Mouse (Mus musculus): Measurements from ENCODE around the gene Inpp5b. TPM values are rescaled to one million over a fixed set of nuclear protein-coding genes. Genes with fewer than 3 reads are reported as not detected.
A peak's percentile ranks its signal among the peaks of the same experiment; 100 is the strongest.

Inpp5b gene
- polyA plus RNA-seq, 1 experiment from 2014 or later: 34.1 TPM

DNA sequence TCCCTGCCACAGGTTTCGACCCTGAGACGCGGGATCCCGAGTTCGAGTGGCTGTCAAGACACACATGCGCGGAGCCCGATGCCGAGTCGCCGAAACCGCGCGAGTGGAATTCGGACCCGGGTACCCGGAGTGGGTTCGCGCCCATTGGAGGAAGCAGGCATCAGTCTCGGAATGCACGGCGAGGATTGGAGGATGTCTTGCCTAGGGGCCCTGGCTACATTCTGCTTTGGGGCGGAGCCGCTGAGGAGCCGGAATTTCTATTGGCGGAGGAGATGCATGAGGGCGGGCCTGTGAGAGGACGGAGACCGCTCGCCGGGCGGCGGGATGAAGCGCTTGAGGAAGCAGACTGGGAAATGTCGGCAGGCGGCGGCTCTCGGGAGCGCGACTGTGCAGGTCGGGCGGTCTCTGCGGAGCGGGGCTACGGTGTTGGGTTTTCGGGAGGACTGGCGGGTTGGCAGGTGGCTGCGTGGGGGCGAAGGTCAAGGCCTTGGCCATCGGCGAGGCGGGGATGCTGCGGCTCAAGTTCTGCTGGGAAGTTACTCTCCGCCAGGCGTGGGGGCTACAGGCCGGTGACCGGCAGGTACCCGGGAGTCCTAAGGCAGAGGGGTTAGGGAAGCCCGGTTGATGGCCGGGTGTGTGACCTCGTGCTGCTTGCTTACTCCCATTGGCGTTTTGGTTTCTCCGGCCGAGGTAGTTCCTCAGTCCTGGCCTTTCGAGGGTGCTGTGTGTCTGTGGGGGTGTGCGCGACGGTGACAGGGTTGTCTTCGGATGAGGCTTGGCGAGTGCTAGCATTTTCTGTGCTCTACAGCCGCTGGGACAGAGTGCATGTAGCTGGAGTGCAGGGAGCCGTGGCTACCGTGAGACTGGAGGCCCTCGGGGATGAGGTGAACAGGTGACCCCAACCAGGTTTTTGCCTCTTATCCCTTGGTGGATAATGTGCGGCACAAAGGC, 9.9 kb downstream of the Inpp5b start:
- ATAC-seq (replicated peaks; ENCODE audit: low FRiP score) (peak; percentile 99), DNase-seq (ENCODE audit: low spot score) (peak; percentile 97)
- H3K4me1 ChIP-seq (replicated peaks; ENCODE audit: control insufficient read depth, insufficient read depth, low read length): peaks cover 10% of the 10 kb centered on the region
- no peaks in the 10 kb centered on the region for H3K27me3 ChIP-seq (ENCODE audit: control insufficient read depth, insufficient read depth, low read length)
- H3K4me2 ChIP-seq (ENCODE audit: low read depth, low read length, severe bottlenecking): peak overlapping the region; percentile 97
- H3K9ac ChIP-seq (ENCODE audit: low read length): peak overlapping the region; percentile 63
- under 1% methylated on average over 75 of the region's 75 CpGs for WGBS
- H3K9me3 ChIP-seq (ENCODE audit: control insufficient read depth, low read length): no peaks in the 10 kb centered on the region
- no peaks in the 10 kb centered on the region for H3K36me3 ChIP-seq (ENCODE audit: control insufficient read depth, insufficient read depth, low read length)
- peak overlapping the region; percentile 54 for H3K4me3 ChIP-seq (ENCODE audit: low read depth, low read length)
- H3K27ac ChIP-seq (ENCODE audit: low read depth, low read length): no peak overlapping the region

- Histone ChIP-seq H3K4me2 (ENCODE audit: low read depth, low read length, severe bottlenecking) (peak overlapping the region; percentile 97), H3K27ac (ENCODE audit: low read depth, low read length) (no peak overlapping the region), H3K36me3 (ENCODE audit: control insufficient read depth, insufficient read depth, low read length) (no peaks in the 10 kb centered on the region), H3K9ac (ENCODE audit: low read length) (peak overlapping the region; percentile 63), H3K9me3 (ENCODE audit: control insufficient read depth, low read length) (no peaks in the 10 kb centered on the region), H3K4me1 (replicated peaks; ENCODE audit: control insufficient read depth, insufficient read depth, low read length) (peaks cover 10% of the 10 kb centered on the region), H3K4me3 (ENCODE audit: low read depth, low read length) (peak overlapping the region; percentile 54), H3K27me3 (ENCODE audit: control insufficient read depth, insufficient read depth, low read length) (no peaks in the 10 kb centered on the region)
- no peak for ATAC-seq (replicated peaks; ENCODE audit: low FRiP score)
- WGBS: 17% methylated on average over 15 of the region's 15 CpGs
- no peak for DNase-seq (ENCODE audit: low spot score)
Measured at GRCm38 (mm10) chr4:124752281-124753199, 10.9 kb downstream of the Inpp5b start.

DNA sequence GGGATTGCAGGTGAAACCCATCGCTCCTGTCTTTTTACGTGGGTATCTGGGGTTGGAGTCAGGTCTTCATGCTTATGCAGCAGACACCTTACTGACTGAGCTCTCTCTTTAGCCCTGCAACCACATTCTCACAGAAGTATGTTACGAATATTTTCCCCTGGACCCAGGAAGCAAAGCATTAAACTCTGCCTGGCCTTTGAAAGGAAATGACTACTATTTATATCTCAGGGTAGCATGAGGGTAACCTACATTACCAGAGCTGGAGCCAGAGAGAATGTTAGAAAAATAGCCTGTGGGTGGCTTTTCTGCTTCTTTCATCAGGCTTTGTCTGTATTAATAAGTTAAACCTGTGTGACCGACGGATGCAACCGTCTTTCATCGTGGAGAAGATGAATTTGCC, 13.9 kb downstream of the Inpp5b start:
- ATAC-seq (replicated peaks; ENCODE audit: low FRiP score): no peak
- DNase-seq (ENCODE audit: low spot score): peak; percentile 30

DNA sequence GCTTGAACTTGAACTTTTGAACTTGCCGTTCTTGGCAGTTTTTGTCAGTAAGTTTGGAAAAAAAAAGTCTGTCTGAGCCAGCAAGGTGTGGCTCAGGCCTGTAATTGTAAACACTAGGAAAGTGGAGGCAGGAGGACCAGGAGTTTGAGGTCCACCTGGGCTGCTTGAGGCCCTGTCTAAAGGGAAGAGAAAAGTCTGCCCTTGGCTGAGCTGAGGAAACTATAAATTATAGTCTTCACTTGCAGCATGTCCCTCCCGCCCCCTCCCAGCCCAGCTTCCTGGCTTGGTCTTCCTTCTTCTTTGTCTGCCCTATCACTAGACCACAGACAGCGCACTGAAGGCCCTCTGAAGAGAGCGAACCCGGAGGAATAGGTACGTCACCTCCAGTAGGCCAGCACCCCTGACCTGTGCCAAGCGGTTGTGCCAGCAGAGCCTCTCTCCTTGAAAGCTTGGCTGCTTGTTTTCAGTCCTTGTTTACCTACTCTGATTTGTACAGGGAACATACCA, 17.7 kb downstream of the Inpp5b start:
- Histone ChIP-seq H3K27ac (ENCODE audit: low read depth, low read length) (no peak overlapping the region), H3K9ac (ENCODE audit: low read length) (no peak overlapping the region), H3K36me3 (ENCODE audit: control insufficient read depth, insufficient read depth, low read length) (no peaks in the 10 kb centered on the region), H3K4me2 (ENCODE audit: low read depth, low read length, severe bottlenecking) (no peak overlapping the region), H3K4me1 (replicated peaks; ENCODE audit: control insufficient read depth, insufficient read depth, low read length) (no peaks in the 10 kb centered on the region), H3K27me3 (ENCODE audit: control insufficient read depth, insufficient read depth, low read length) (no peaks in the 10 kb centered on the region), H3K4me3 (ENCODE audit: low read depth, low read length) (no peak overlapping the region), H3K9me3 (ENCODE audit: control insufficient read depth, low read length) (no peaks in the 10 kb centered on the region)
- DNase-seq (ENCODE audit: low spot score) (no peak), ATAC-seq (replicated peaks; ENCODE audit: low FRiP score) (no peak)
- whole genome bisulfite sequencing: 92% methylated on average over 7 of the region's 7 CpGs

More for the DNA sequence above, 13.9 kb downstream of the Inpp5b start:
- Histone ChIP-seq H3K9me3 (ENCODE audit: control insufficient read depth, low read length) (no peaks in the 10 kb centered on the region), H3K27me3 (ENCODE audit: control insufficient read depth, insufficient read depth, low read length) (no peaks in the 10 kb centered on the region), H3K4me2 (ENCODE audit: low read depth, low read length, severe bottlenecking) (no peak overlapping the region), H3K9ac (ENCODE audit: low read length) (no peak overlapping the region), H3K4me3 (ENCODE audit: low read depth, low read length) (no peak overlapping the region), H3K36me3 (ENCODE audit: control insufficient read depth, insufficient read depth, low read length) (no peaks in the 10 kb centered on the region), H3K27ac (ENCODE audit: low read depth, low read length) (no peak overlapping the region), H3K4me1 (replicated peaks; ENCODE audit: control insufficient read depth, insufficient read depth, low read length) (peaks cover 10% of the 10 kb centered on the region)
- 77% methylated on average over 7 of the region's 7 CpGs for WGBS

GRCm38 (mm10) chr4:124761201-124761600, 19.6 kb downstream of the Inpp5b start:
- Histone ChIP-seq H3K27ac (ENCODE audit: low read depth, low read length) (no peak overlapping the region), H3K9ac (ENCODE audit: low read length) (no peak overlapping the region), H3K27me3 (ENCODE audit: control insufficient read depth, insufficient read depth, low read length) (no peaks in the 10 kb centered on the region), H3K4me3 (ENCODE audit: low read depth, low read length) (no peak overlapping the region), H3K9me3 (ENCODE audit: control insufficient read depth, low read length) (no peaks in the 10 kb centered on the region), H3K36me3 (ENCODE audit: control insufficient read depth, insufficient read depth, low read length) (no peaks in the 10 kb centered on the region), H3K4me2 (ENCODE audit: low read depth, low read length, severe bottlenecking) (no peak overlapping the region), H3K4me1 (replicated peaks; ENCODE audit: control insufficient read depth, insufficient read depth, low read length) (no peaks in the 10 kb centered on the region)
- 64% methylated on average over 1 of the region's 1 CpGs for WGBS
- DNase-seq (ENCODE audit: low spot score): no peak
- ATAC-seq (replicated peaks; ENCODE audit: low FRiP score): no peak

DNA sequence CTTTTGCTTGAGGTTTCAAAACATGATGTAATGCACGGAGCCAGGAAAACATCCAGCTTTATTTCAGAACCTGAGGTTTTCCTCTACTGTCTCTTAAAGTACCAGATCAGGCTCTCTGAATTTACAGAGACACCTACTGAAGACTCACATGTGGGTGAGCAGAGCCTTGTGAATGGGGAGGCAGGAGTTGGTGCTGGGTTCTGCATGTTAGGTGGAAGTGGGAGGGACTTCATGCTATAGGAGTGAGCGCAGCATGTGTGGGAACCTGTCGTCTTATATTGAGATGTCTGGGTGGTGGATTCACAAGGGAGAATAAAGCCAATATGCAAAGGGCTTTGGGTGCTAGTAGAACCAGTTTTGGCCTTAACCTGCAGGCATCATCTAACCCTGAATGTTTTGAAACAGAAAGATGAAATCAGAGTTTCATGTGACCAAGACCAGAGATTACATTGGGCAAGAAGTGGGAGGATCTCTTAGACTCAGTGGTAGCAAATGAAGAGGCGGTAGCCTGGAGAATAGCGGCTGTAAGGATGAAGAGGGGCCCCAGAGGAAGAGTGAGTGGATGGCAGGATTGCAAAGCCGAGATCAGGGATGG, 21.3 kb downstream of the Inpp5b start:
- Histone ChIP-seq H3K4me2 (ENCODE audit: low read depth, low read length, severe bottlenecking) (no peak overlapping the region), H3K4me3 (ENCODE audit: low read depth, low read length) (no peak overlapping the region), H3K9me3 (ENCODE audit: control insufficient read depth, low read length) (no peaks in the 10 kb centered on the region), H3K4me1 (replicated peaks; ENCODE audit: control insufficient read depth, insufficient read depth, low read length) (no peaks in the 10 kb centered on the region), H3K9ac (ENCODE audit: low read length) (no peak overlapping the region), H3K27me3 (ENCODE audit: control insufficient read depth, insufficient read depth, low read length) (no peaks in the 10 kb centered on the region), H3K36me3 (ENCODE audit: control insufficient read depth, insufficient read depth, low read length) (no peaks in the 10 kb centered on the region), H3K27ac (ENCODE audit: low read depth, low read length) (no peak overlapping the region)
- WGBS: 89% methylated on average over 6 of the region's 6 CpGs
- ATAC-seq (replicated peaks; ENCODE audit: low FRiP score) (no peak), DNase-seq (ENCODE audit: low spot score) (no peak)

- no peak for ATAC-seq (replicated peaks; ENCODE audit: low FRiP score)
- Histone ChIP-seq H3K9me3 (ENCODE audit: control insufficient read depth, low read length) (no peaks in the 10 kb centered on the region), H3K9ac (ENCODE audit: low read length) (no peak overlapping the region), H3K4me3 (ENCODE audit: low read depth, low read length) (no peak overlapping the region), H3K4me1 (replicated peaks; ENCODE audit: control insufficient read depth, insufficient read depth, low read length) (no peaks in the 10 kb centered on the region), H3K27ac (ENCODE audit: low read depth, low read length) (no peak overlapping the region), H3K4me2 (ENCODE audit: low read depth, low read length, severe bottlenecking) (no peak overlapping the region), H3K27me3 (ENCODE audit: control insufficient read depth, insufficient read depth, low read length) (no peaks in the 10 kb centered on the region), H3K36me3 (ENCODE audit: control insufficient read depth, insufficient read depth, low read length) (no peaks in the 10 kb centered on the region)
- WGBS: 90% methylated on average over 23 of the region's 23 CpGs
- DNase-seq (ENCODE audit: low spot score): no peak
Measured at GRCm38 (mm10) chr4:124765802-124766565, 24.3 kb downstream of the Inpp5b start.
